In genomic region chr14:105897569-105898101, GRCm38 (mm10) we compare ENCODE assay signal across 8 mouse cellular contexts. TPM values are rescaled to one million over a fixed set of nuclear protein-coding genes. Genes with fewer than 3 reads are reported as not detected.
A peak's percentile ranks its signal among the peaks of the same experiment; 100 is the strongest.
DNase-seq lines count a peak whose midpoint lies in the region; ATAC-seq and TF ChIP-seq lines count a peak whose summit lies in the region.

No protein-coding gene starts in this region.

- peak overlapping the region; percentile 71 for H3K4me3 ChIP-seq in forebrain, postnatal 0 days (ENCODE audit: low read depth, low read length)
- peak overlapping the region; percentile 93 for H3K4me3 ChIP-seq in layer of hippocampus, adult 2 months
- peak overlapping the region; percentile 64 for H3K4me3 ChIP-seq in liver, postnatal 0 days (ENCODE audit: low read depth, low read length)

- WGBS in forebrain, postnatal 0 days: under 1% methylated on average over 25 of the region's 28 CpGs
- 0% methylated on average over 22 of the region's 28 CpGs for WGBS in liver, postnatal 0 days (ENCODE audit: insufficient replicate concordance)

- H3K4me1 ChIP-seq in forebrain, postnatal 0 days (ENCODE audit: insufficient read depth): 0 out of 2 replicates have a peak, but pooled peaks cover 3% of the 10 kb centered on the region
- peaks cover 8% of the 10 kb centered on the region; the same call in 1 of the 2 replicates for H3K4me1 ChIP-seq in liver, postnatal 0 days (ENCODE audit: insufficient read depth)

- ATAC-seq in forebrain, postnatal 0 days: peak; percentile 40
- ATAC-seq in liver, postnatal 0 days: peak; percentile 12; the same call in 1 of the 2 replicates

- DNase-seq in NIH3T3 (ENCODE audit: low read depth): peak; percentile 72
- peak; percentile 79 for DNase-seq in cerebellum, adult 11-12 months
- peak; percentile 77 for DNase-seq in forebrain, postnatal 0 days
- peak; percentile 40 for DNase-seq in heart, postnatal 25 days (ENCODE audit: low spot score)
- DNase-seq in layer of hippocampus, adult 2 months (ENCODE audit: low spot score in 2 of 2): peak; percentile 54 to 60
- peak; percentile 50 for DNase-seq in liver, postnatal 0 days
- peak; percentile 60 for DNase-seq in ovary, postnatal 36 days (ENCODE audit: low spot score)
- no peak for DNase-seq in T-cell, adult 2 months (ENCODE audit: low spot score)

- TF ChIP-seq CTCF in forebrain, postnatal 0 days (IDR thresholded peaks at IDR 0.05; ENCODE audit: low read depth): no peak
- TF ChIP-seq CTCF in layer of hippocampus, adult 2 months (conservative IDR thresholded peaks at IDR 0.05): no peak
- no peak for TF ChIP-seq CTCF in liver, postnatal 0 days (IDR thresholded peaks at IDR 0.05; ENCODE audit: low read depth)

- H3K36me3 ChIP-seq in forebrain, postnatal 0 days (ENCODE audit: insufficient read depth): no peaks in the 10 kb centered on the region
- no peaks in the 10 kb centered on the region; the same call in 1 of the 2 replicates for H3K36me3 ChIP-seq in liver, postnatal 0 days (replicated peaks; ENCODE audit: insufficient read depth, low read length)

- H3K27me3 ChIP-seq in forebrain, postnatal 0 days (ENCODE audit: insufficient read depth, low read length): no peaks in the 10 kb centered on the region
- H3K27me3 ChIP-seq in liver, postnatal 0 days (ENCODE audit: insufficient read depth, low read length): no peaks in the 10 kb centered on the region

- intact Hi-C loops in heart, postnatal 25 days (cut with DNase I): loop anchor here (2.0 to 10.0 kb wide), 9 partner anchors 165 to 723 kb away; partner anchors contain the start of gene Rbm26

- H3K4me2 ChIP-seq in forebrain, postnatal 0 days (ENCODE audit: low read depth): peak overlapping the region; percentile 95
- peak overlapping the region; percentile 99 for H3K4me2 ChIP-seq in liver, postnatal 0 days (ENCODE audit: low read depth, low read length)

- peak overlapping the region; percentile 73 for H3K9ac ChIP-seq in forebrain, postnatal 0 days
- peak overlapping the region; percentile 72 for H3K9ac ChIP-seq in liver, postnatal 0 days (replicated peaks)

- no peak for TF ChIP-seq EP300 in liver, postnatal 0 days (IDR thresholded peaks at IDR 0.05; ENCODE audit: low read depth)

- H3K27ac ChIP-seq in forebrain, postnatal 0 days (ENCODE audit: low read depth, low read length): peak overlapping the region; percentile 98
- peak overlapping the region; percentile 98 for H3K27ac ChIP-seq in layer of hippocampus, adult 2 months
- peak overlapping the region; percentile 94 for H3K27ac ChIP-seq in liver, postnatal 0 days (ENCODE audit: low read depth)

- H3K9me3 ChIP-seq in forebrain, postnatal 0 days (ENCODE audit: low read length): no peaks in the 10 kb centered on the region
- no peaks in the 10 kb centered on the region for H3K9me3 ChIP-seq in liver, postnatal 0 days (ENCODE audit: low read length)

RNA-seq across cellular contexts. Expression of gene Spry2, which starts 1.0 kb away (rescaled TPM):
- 22.8 and 26.3 TPM in 2 replicates for total RNA-seq in forebrain, postnatal 0 days (2014; rRNA removed)
- 49.9 and 56.7 TPM in 2 replicates for polyA plus RNA-seq in forebrain, postnatal 0 days (2015; fragmentation: Nextera tagmentation; extraction: Ambion mirVana)
- total RNA-seq in heart, postnatal 25 days (2021): 10 to 100 TPM; 28.7 to 29.0 TPM
- total RNA-seq in layer of hippocampus, adult 2 months (2021): 10 to 100 TPM; 66.7 to 74.2 TPM
- 6.0 and 6.1 TPM in 2 replicates for polyA plus RNA-seq in liver, postnatal 0 days (2015; fragmentation: Nextera tagmentation; extraction: Ambion mirVana)
